Mouse (Mus musculus) forelimb bud, embryonic 11.5 days (tissue): ENCODE measurements around the gene Hdac7.
A peak's percentile ranks its signal among the peaks of the same experiment; 100 is the strongest.

Experiments
- DNase-seq: peaks from one replicate; pipeline ENCODE4 v3.0.0-alpha.2; 2012; ENCODE audit warnings: low read depth, low spot score

The Hdac7 gene

GRCm38 (mm10) chr15:97767280-97768186 is 76.8 kb downstream of the Hdac7 start, which contains the start of gene Rapgef3:
TSS of gene Rapgef3 (minus strand) at chr15:97767972.
- DNase-seq: peak; percentile 70

- no peak for DNase-seq
Observed at GRCm38 (mm10) chr15:97766594-97767279, 77.6 kb downstream of the Hdac7 start.

- DNase-seq: no peak
Observed at GRCm38 (mm10) chr15:97766194-97766593, 78.1 kb downstream of the Hdac7 start.

- DNase-seq: no peak
Observed at GRCm38 (mm10) chr15:97765090-97765794, 79.1 kb downstream of the Hdac7 start.

- no peak for DNase-seq
Observed at GRCm38 (mm10) chr15:97764532-97764931, 79.8 kb downstream of the Hdac7 start.

GRCm38 (mm10) chr15:97763256-97764049 is 80.8 kb downstream of the Hdac7 start:
- no peak for DNase-seq

- no peak for DNase-seq
Observed at GRCm38 (mm10) chr15:97762733-97763132, 81.6 kb downstream of the Hdac7 start.

GRCm38 (mm10) chr15:97761438-97761837 is 82.9 kb downstream of the Hdac7 start:
- no peak for DNase-seq

GRCm38 (mm10) chr15:97760952-97761351 is 83.3 kb downstream of the Hdac7 start:
- DNase-seq: no peak

GRCm38 (mm10) chr15:97760006-97760405 is 84.3 kb downstream of the Hdac7 start:
- DNase-seq: no peak

- DNase-seq: no peak
Observed at GRCm38 (mm10) chr15:97755361-97755760, 88.9 kb downstream of the Hdac7 start.

- DNase-seq: no peak
Observed at GRCm38 (mm10) chr15:97754476-97754875, 89.8 kb downstream of the Hdac7 start.

- DNase-seq: no peak
Observed at GRCm38 (mm10) chr15:97752491-97752890, 91.8 kb downstream of the Hdac7 start.

GRCm38 (mm10) chr15:97751676-97752075 is 92.6 kb downstream of the Hdac7 start:
- DNase-seq: no peak

GRCm38 (mm10) chr15:97750697-97751096 is 93.6 kb downstream of the Hdac7 start:
- DNase-seq: peak; percentile 58

GRCm38 (mm10) chr15:97749841-97750240 is 94.5 kb downstream of the Hdac7 start:
- DNase-seq: no peak

- no peak for DNase-seq
Observed at GRCm38 (mm10) chr15:97749397-97749796, 94.9 kb downstream of the Hdac7 start.

GRCm38 (mm10) chr15:97748964-97749363 is 95.3 kb downstream of the Hdac7 start:
- no peak for DNase-seq

- no peak for DNase-seq
Observed at GRCm38 (mm10) chr15:97748309-97748708, 96.0 kb downstream of the Hdac7 start.

- DNase-seq: no peak
Observed at GRCm38 (mm10) chr15:97747486-97747885, 96.8 kb downstream of the Hdac7 start.

GRCm38 (mm10) chr15:97746748-97747147 is 97.6 kb downstream of the Hdac7 start:
- no peak for DNase-seq
